Mouse (Mus musculus) intestine, postnatal 0 days (tissue): ENCODE results near the gene Pcgf2. TPM values are rescaled to one million over a fixed set of nuclear protein-coding genes. Genes with fewer than 3 reads are reported as not detected.
A peak's percentile ranks its signal among the peaks of the same experiment; 100 is the strongest.

Experiments used
- ATAC-seq: fragments of 200-750 bp; cut with Nextera tagmentation; 2 replicates; pipeline ENCODE4 v1.8.0; 2017; ENCODE audit warnings: mild to moderate bottlenecking, moderate TSS enrichment, moderate library complexity
- H3K27ac ChIP-seq: fragments of 300-500 bp; sonication (generic); 2 replicates; pipeline ENCODE4 v1.5.1; 2014; ENCODE audit warnings: mild to moderate bottlenecking, low read depth, low read length, moderate library complexity
- H3K27me3 ChIP-seq: fragments of 300-500 bp; sonication (generic); replicated peaks from 2 replicates; pipeline ENCODE4 v1.6.1; 2014; ENCODE audit warnings: low read length, mixed read lengths; ENCODE audit not compliant: control insufficient read depth, insufficient read depth
- H3K36me3 ChIP-seq: fragments of 300-500 bp; sonication (generic); 2 replicates; pipeline ENCODE4 v1.6.1; 2014; ENCODE audit warnings: mild to moderate bottlenecking, moderate library complexity; ENCODE audit not compliant: control insufficient read depth, insufficient read depth
- H3K4me1 ChIP-seq: fragments of 300-500 bp; sonication (generic); replicated peaks from 2 replicates; pipeline ENCODE4 v1.6.1; 2014; ENCODE audit warnings: antibody characterized with exemption, low read length, mixed read lengths; ENCODE audit not compliant: control insufficient read depth, insufficient read depth
- H3K4me2 ChIP-seq: fragments of 300-500 bp; sonication (generic); replicated peaks from 2 replicates; pipeline ENCODE4 v1.6.1; 2014; ENCODE audit warnings: low read depth, mild to moderate bottlenecking, moderate library complexity
- H3K4me3 ChIP-seq: fragments of 300-500 bp; sonication (generic); 2 replicates; pipeline ENCODE4 v1.5.1; 2014; ENCODE audit warnings: low read depth, low read length
- H3K9ac ChIP-seq: fragments of 300-500 bp; sonication (generic); 2 replicates; pipeline ENCODE4 v1.6.1; 2014; ENCODE audit warnings: mild to moderate bottlenecking, low read depth, low read length
- H3K9me3 ChIP-seq: fragments of 300-500 bp; sonication (generic); 2 replicates; pipeline ENCODE4 v1.6.1; 2016; ENCODE audit warnings: mixed run types; ENCODE audit not compliant: control insufficient read depth
- CTCF ChIP-seq: sonication (generic); IDR thresholded peaks from 2 replicates; pipeline ENCODE4 v1.5.1; 2016; ENCODE audit warnings: low read depth, mild to moderate bottlenecking, control low read depth, antibody characterized with exemption, moderate library complexity
- WGBS: fragments of 180-500 bp; shearing (Covaris S2); extraction: QIAGEN DNeasy Blood & Tissue Kit; methylation state at CpG from one replicate; pipeline ENCODE4 v1.1.7; 2014; 5-methylcytosine and 5-hydroxymethylcytosine counted together
- polyA plus RNA-seq: library from polyadenylated mRNA; unstranded; fragments of >200 nt; fragmentation: Nextera tagmentation; extraction: Ambion mirVana; gene quantifications from 2 replicates; pipeline ENCODE4 v1.2.1, GENCODE M21; 2015

Pcgf2 gene
- polyA plus RNA-seq, 1 experiment from 2014 or later, result 8.9 TPM

- peaks cover 6% of the 10 kb centered on the region; the same call in 1 of the 2 replicates for H3K36me3 ChIP-seq
- H3K27ac ChIP-seq, result peak overlapping the region; percentile 68
- peak overlapping the region; percentile 77 for H3K4me3 ChIP-seq
- peak overlapping the region; percentile 79 for H3K4me2 ChIP-seq
- H3K27me3 ChIP-seq, result no peaks in the 10 kb centered on the region
- TF ChIP-seq CTCF, result no peak
- H3K4me1 ChIP-seq, result peaks cover 6% of the 10 kb centered on the region
- peak; percentile 7; the same call in 1 of the 2 replicates for ATAC-seq
- peak overlapping the region; percentile 51 for H3K9ac ChIP-seq
- WGBS, result under 1% methylated on average over 24 of the region's 24 CpGs
- no peaks in the 10 kb centered on the region for H3K9me3 ChIP-seq
Observed at GRCm38 (mm10) chr11:97702393-97702745, 2.1 kb upstream of the Pcgf2 start.

- Histone ChIP-seq H3K9ac (no peak overlapping the region), H3K9me3 (no peaks in the 10 kb centered on the region), H3K4me2 (peak overlapping the region; percentile 79), H3K4me1 (peaks cover 6% of the 10 kb centered on the region), H3K27me3 (no peaks in the 10 kb centered on the region), H3K27ac (no peak overlapping the region), H3K36me3 (peaks cover under 1% of the 10 kb centered on the region; the same call in 1 of the 2 replicates), H3K4me3 (peak overlapping the region; percentile 77; the same call in 1 of the 2 replicates)
- TF ChIP-seq CTCF, result no peak
- no peak for ATAC-seq
- 53% methylated on average over 15 of the region's 15 CpGs for WGBS
Observed at GRCm38 (mm10) chr11:97701581-97702392, 1.5 kb upstream of the Pcgf2 start.

- Histone ChIP-seq H3K36me3 (no peaks in the 10 kb centered on the region), H3K9ac (peak overlapping the region; percentile 85), H3K27ac (peak overlapping the region; percentile 98), H3K9me3 (no peaks in the 10 kb centered on the region), H3K27me3 (no peaks in the 10 kb centered on the region), H3K4me2 (peak overlapping the region; percentile 79), H3K4me1 (peaks cover 12% of the 10 kb centered on the region), H3K4me3 (peak overlapping the region; percentile 77)
- 15% methylated on average over 30 of the region's 30 CpGs for WGBS
- no peak for TF ChIP-seq CTCF
- no peak for ATAC-seq
Observed at GRCm38 (mm10) chr11:97700746-97701580, 666 bp upstream of the Pcgf2 start.

GRCm38 (mm10) chr11:97699626-97700002 is 683 bp downstream of the Pcgf2 start:
- Histone ChIP-seq H3K4me1 (peaks cover 22% of the 10 kb centered on the region), H3K27ac (peak overlapping the region; percentile 98), H3K36me3 (no peaks in the 10 kb centered on the region), H3K9me3 (no peaks in the 10 kb centered on the region), H3K4me3 (peak overlapping the region; percentile 77), H3K4me2 (peak overlapping the region; percentile 79), H3K9ac (peak overlapping the region; percentile 85), H3K27me3 (no peaks in the 10 kb centered on the region)
- peak; percentile 9; the same call in 1 of the 2 replicates for ATAC-seq
- no peak for TF ChIP-seq CTCF
- 0% methylated on average over 8 of the region's 9 CpGs for WGBS

GRCm38 (mm10) chr11:97698741-97699611 is 1.3 kb downstream of the Pcgf2 start:
- H3K4me2 ChIP-seq, result peak overlapping the region; percentile 79
- ATAC-seq, result no peak

More at GRCm38 (mm10) chr11:97698741-97699611, 1.3 kb downstream of the Pcgf2 start:
- no peaks in the 10 kb centered on the region for H3K27me3 ChIP-seq
- peaks cover 22% of the 10 kb centered on the region for H3K4me1 ChIP-seq
- H3K9ac ChIP-seq, result peak overlapping the region; percentile 85
- peak overlapping the region; percentile 98 for H3K27ac ChIP-seq
- TF ChIP-seq CTCF, result peak; percentile 79
- WGBS, result under 1% methylated on average over 55 of the region's 63 CpGs
- no peaks in the 10 kb centered on the region for H3K9me3 ChIP-seq
- H3K4me3 ChIP-seq, result peak overlapping the region; percentile 77
- H3K36me3 ChIP-seq, result no peaks in the 10 kb centered on the region
